Mouse (Mus musculus): Measurements from ENCODE around the gene Cd3d.

DNA sequence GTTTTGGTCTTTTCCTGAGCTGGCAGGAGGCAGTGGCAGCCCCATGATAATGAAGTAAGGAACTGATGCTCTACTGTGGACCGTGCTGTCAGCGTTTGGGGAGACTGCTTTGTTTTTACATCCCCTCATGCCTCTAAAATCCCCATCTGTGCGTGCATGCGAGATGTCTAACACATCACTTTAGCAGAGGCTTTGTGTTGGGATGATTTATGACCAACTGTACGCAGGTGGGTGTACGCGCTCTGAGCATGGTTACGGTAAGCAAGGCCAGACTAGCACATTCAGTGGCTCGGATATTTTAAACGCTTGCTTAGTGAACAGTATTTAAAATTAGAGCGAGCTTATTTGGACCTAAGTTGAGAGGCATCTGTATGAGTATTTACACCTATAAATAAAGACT is 36.4 kb downstream of the Cd3d start:
- TF ChIP-seq CTCF (IDR thresholded peaks at IDR 0.05; ENCODE audit: control insufficient read depth, insufficient read depth, low read length) (no peak), POLR2A (IDR thresholded peaks at IDR 0.05; ENCODE audit: borderline replicate concordance, control insufficient read depth, low read depth, low read length) (no peak)
